Mouse (Mus musculus): ENCODE measurements around the gene Rhod.
"Not testable (repeated sequence)": the region's sequence is repeated elsewhere in the genome, so short reads cannot be mapped to it uniquely, and the experiment has no call there.

The Rhod gene

DNA sequence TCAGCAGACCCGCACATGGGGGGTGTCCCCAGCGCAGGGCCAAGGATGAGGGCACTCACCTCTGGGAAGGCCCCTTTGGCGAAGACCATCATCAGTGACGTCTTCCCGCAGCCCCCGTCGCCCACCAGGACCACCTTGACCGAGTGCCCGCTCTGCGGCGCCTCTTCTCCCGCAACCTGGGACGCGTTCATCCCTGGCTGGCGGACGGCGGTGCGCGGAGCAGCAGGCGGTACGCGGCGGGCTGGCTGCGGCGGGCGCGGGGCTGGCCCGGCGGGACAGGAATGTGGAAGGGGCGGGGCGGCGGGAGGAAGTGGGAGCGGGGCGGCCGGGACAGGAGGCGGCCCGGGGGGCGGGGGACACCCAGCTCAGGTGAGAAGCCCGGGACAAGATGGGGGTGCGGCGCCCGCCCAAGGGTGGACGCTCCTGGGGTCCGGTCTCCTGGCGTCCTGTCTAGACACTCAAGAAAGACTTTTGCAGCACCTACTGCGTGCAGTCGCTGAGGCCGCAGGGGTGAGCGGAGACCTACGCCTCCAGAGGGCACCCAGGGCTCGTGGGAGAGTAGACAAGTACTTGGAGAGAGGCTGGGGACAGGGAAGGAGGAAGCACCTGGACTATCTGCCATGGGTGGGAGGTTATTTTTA lies at the start of gene Rhod:
Gene Rhod, minus strand, starts transcription at position 272 of the 641 bp plus-strand sequence.
- no peak for DNase-seq (ENCODE audit: low read depth, low spot score)

DNA sequence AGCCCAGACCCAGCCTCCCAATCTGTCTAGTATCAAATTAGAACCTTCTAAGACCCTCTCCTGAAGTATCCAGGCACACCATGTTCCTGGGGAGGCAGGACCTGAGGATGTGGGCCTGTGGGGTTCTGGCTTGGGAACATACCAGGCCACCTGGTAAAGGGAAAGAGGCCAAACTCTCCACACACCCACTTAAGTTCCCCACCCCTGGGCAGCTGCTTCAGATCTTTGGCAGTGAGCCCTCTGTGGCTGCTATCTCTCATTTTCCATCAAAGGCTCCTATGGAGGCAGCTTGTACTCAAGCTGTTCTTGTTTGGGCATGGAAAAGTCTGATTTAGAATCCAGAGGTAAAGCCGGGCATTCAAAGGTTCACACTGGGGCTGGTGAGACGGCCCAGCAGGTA lies 48.6 kb upstream of the Rhod start:
- DNase-seq (ENCODE audit: low read depth, low spot score), result no peak

DNA sequence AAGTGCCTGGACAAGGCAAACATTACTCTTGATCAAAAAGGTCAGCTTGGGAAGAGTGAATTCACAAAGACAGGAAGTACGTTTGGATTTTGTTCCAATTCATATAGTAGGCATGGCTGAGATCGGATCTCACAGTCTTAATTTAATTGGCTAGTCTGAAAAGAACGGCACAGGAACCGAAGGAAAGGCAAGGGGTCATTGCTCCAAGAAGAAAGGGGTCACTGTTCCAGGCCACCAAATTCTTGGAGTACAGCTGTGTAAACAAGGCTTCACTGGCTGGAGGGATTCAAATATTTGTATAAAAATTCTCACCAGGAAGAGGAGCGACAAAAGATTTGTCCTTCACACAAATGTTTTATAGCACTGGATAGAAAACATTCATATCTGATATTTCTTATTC lies 45.8 kb upstream of the Rhod start:
- no peak for DNase-seq (ENCODE audit: low read depth, low spot score)

DNA sequence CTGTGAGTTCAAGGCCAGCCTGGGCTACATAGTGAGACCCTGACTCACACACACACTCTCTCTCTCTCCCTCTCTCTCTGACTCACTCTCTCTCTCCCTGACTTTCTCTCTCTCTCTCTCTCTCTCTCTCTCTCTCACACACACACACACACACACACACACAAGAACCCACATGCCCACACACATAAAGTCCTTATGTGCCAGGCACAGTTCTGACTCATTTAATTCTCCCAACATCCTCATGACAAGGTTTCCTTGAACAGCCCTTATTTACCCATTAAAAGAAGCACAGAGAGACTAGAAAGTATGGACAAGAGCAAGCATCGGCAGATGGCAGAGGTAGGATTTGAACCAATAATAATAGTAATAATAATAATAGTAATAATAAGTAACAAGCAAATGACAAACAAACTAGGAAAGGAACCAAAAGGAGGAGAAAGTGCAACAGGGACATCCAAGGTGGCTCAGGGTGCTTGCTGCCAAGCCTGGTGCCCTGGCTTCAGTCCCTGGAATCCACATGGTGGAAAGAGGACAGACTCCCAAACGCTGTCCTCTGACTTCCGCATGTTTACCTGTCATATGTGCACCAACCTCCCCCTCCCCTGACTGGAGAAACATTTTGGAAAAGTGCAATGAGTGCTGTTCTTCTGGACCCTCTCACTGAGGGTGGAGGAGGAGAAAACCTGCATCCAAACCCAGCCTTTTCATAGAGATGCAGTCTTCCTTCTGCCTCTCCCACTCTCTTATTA lies 43.1 kb upstream of the Rhod start:
- DNase-seq (ENCODE audit: low read depth, low spot score), result no peak

DNA sequence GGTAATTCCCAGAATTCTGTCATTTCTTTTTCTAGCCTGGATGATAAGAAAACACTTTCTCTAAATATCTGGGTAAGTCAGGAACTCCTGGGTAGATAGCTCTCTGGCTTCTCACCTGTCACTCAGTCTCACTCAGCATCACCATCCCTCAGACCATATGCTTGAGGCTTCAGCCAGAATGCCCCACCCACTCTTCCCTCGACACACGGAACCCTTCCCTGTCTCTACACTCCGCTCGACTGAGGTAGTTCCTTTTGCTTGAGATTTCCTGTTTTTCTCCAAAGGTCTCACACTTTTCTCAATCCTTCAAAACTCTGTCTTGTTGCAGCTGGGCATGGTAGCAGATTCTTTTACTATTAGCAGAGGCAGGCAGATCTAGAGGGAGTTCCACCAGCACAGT lies 42.1 kb upstream of the Rhod start:
- no peak for DNase-seq (ENCODE audit: low read depth, low spot score)

DNA sequence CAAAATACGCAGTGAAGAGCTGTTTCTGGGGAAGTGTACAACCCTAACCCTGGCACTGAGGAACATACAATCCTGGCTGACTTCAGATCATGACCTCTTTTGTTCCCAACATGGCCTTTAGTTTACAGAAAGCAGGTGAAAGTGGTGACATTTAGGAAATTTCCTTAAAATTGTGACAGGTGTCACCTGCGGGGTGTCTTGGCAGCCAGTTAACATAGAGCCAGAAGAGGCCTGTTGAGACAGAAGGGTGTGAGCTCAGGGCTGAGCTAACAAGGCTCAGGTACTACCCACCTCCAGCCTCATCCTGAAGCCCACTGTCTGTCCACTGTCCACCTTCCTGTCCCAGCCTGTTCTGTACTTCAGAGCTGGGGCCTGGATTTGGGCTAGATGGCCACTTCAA lies 40.8 kb upstream of the Rhod start:
- no peak for DNase-seq (ENCODE audit: low read depth, low spot score)

DNA sequence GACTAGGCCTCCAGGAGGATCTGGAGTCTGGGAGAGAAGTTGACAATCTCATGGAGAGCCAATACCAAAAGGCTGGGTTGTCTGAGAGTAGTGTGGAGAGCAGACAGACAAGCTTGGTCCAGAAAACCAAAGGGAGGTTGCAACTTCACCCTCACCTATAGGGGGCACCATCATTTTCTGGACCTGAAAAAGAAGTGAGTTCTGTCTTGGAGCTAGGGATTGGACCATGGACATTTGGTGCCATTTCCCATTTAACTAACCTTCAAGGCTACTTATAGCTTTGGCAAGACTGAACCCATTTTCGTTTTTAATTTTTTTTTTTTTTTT lies 38.9 kb upstream of the Rhod start:
- DNase-seq (ENCODE audit: low read depth, low spot score), result no peak

DNA sequence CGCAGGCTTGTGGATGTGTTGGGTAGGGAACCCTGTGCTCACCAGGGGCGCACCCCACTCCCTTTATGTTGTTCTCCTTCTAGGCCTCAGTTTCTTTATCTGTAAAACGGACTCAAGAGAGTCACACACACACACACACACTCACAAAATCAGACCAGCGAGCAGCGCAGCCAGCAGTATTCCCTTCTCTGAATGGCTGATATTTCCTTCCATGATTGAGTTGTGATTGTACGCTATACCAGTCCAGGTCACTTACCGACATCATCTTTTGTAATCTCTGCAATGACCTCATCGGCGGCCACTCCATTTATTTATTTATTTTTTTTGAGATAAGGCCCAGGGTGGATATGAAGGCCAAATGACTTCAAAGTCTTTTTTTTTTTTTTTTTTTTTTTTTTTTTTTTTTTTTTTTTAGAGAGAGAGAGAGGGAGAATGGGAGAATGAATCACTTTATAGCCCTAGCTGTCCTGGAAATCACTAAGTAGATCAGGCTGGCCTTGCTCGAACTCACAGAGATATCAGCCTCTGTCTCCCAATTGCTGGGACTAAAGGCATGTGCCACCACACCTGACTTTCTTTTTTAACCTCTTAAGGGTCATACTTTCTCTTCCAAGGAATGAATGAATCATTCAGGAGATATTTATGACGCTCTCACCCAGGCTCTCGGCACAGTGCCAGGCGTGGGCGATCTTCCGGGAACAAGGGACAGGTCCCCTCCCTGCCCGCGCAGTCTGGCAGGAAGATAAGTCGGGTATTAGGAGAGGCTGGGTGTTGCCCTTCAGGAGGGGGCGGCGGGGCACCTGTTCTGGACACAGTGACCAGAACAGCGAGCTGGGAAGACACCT lies 38.3 kb upstream of the Rhod start, which contains the start of gene Syt12:
Gene Syt12, minus strand, starts transcription at position 103 of the 845 bp plus-strand sequence.
- DNase-seq (ENCODE audit: low read depth, low spot score), result no peak

DNA sequence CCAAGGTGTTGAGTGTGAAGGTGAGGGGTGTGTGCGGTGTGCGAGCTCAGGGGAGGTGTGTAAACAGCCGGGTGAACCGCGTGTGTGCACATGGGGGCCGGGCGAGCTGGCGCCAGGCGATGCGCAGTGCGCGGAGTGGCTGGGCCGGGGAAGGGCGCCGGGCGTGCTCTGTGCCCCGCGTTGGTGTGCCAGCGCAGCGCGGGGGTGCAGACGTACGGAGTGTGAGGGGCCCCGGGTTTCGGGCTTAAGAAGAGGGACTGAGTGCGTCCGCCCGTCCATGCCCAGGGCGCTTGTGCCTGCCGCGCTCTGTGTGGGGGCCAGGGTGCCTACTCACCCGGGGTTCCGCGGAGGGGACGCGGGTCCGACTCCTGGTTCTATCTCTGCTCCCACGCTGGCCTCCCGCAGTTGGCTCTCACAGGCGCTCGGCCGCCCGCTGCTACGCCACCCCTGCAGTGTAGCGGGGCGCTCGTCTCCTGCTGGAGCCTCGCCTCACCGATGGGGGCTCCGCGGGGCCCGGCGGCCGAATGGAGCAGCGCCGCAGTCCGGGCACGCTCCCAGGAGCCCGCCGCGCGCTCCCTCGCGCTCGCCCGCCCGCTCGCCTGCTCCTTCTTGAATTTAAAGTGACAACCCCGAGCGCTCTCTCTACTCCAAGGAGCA lies 37.5 kb upstream of the Rhod start:
- DNase-seq (ENCODE audit: low read depth, low spot score), result no peak

DNA sequence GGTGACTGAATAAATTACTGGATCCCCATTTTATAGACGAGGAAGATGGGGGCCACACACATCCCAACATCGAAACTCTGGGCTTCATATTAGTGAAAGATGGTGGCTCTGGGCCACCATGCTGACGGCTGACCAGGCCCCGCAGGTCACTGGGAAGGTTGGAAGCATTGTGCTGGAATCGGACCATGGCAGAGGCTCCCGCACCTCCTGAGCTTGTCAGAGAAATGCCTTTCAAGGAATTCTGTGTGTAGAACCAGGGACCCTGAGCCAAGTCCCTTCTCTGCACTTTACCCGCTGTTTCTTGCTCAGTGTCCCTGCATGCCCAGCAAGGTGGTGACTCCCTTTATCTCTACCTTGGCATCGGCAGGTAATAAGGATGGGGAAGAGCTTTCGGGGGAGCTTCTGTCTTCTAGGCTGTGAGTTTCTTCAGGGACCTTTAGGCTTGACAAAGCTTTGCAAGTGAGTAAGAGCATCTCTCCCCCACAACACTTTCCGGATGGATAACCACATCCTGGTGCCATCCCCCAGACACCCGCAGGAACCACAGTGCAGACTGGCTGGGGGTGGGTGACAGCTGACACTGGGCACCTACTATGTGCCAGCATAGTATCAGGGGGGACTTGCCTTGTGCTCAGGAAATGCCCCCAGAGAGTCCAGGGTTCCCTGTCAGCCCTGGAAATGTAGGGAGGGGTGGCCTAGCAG lies 36.1 kb upstream of the Rhod start:
- no peak for DNase-seq (ENCODE audit: low read depth, low spot score)

DNA sequence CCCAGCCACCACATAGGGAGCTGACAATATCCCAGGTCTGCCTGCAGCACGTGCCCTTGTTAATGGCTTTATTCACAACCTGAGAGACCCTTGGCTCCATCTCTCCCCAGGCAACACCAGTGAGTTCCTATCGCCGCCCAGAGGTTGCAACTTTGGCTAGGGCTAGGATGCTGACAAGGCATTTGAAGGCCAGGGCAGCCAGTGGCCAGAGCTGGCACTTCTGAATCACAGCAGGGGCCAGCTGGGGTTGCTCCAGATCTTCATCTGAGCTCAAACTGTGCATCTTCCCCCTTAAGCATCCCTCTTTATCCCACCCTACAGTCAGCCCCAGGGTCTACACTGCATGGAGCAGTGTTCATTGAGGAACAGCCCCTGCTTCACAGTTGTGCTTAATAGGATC lies 35.5 kb upstream of the Rhod start:
- DNase-seq (ENCODE audit: low read depth, low spot score), result no peak

DNA sequence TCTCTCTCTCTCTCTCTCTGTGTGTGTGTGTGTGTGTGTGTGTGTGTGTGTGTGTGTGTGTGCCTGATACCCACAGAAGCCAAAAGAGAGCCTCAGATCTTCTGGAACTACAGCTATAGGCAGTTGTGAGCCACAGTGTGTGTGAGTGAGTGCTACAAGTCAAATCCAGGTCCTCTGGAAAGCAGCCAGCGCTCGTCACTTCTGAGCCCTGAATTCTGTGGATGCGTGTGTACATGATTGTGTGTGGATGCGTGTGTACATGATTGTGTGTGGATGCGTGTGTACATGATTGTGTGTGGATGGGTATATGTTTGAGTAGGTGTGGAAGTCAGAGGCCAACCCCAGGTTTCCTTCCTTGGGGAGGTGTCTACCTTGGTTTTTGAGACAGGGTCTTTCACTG lies 34.3 kb upstream of the Rhod start:
- no peak for DNase-seq (ENCODE audit: low read depth, low spot score)

DNA sequence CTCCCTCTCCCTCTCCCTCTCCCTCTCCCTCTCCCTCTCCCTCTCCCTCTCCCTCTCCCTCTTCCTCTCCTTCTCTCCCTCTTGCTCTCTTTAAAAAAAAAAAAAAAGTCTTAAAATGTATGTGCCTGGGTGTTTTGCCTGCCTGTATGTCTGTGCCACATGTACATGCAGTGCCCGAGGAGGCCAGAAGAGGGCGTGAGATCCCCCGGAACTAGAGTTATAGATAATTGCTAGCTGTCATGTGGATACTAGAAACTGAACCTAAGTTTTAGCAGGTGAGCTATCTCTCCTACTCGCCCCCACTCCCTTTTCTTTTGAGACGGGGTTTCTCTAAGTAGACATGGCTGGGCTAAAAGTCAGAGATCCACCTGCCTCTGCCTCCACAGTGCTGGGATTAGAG lies 29.1 kb upstream of the Rhod start:
- no peak for DNase-seq (ENCODE audit: low read depth, low spot score)

DNA sequence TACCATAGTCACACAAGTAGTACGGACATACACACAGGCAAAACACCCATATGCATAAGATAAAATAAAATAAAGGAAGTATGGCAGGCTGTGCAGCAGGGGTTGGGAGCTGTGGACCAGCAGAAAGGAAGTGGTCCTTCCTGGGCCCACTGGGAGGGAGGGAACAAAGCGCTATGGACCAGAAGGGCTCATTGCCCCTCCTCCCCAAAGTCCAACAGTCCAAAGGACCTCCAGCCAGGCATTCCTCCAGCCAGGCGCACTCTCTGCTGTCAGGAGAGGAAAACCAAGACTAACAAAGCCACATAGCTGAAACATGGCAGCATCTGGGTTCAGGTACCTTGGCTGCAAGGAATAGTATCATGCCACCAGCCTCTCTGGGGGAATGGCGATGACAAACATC lies 25.4 kb upstream of the Rhod start:
- DNase-seq (ENCODE audit: low read depth, low spot score), result no peak

DNA sequence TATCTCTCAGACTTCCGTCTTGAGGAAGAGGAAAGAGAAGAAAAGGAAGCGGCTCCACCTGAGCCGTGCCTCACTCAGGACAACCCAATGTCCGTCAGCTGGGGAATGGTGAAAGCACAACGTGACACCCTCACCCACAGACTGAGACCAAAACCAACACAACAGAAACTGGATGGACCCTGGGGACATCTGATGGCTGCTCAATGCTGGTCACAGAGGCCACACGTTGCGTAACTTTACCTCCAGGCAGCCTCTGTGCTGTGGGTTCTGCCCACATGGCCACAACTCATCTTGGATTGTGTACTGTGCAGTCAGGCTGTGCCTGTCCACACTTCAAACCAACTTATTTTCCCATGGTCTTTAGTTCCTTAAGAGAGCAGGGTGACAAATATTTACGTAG lies 22.7 kb upstream of the Rhod start:
- no peak for DNase-seq (ENCODE audit: low read depth, low spot score)

DNA sequence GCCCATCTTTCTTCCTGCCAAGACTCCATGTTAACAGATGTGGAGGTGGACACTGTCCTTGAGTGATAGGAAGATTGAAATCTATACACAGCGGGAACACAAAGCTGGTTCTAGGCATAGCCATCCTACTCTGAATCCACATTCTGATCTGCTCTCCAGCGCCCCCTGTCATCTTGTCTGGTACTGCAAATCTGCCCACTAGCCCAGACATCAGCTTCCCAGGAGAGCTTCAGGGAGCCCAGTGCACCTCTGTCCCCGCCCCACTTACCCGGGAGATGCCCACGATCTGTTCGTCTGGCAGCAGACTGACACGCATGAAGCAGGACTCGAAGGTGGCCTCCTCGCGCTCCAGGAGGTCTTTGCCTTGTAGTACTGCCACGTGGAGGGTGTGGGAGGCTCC lies 17.0 kb upstream of the Rhod start:
- DNase-seq (ENCODE audit: low read depth, low spot score), result no peak

DNA sequence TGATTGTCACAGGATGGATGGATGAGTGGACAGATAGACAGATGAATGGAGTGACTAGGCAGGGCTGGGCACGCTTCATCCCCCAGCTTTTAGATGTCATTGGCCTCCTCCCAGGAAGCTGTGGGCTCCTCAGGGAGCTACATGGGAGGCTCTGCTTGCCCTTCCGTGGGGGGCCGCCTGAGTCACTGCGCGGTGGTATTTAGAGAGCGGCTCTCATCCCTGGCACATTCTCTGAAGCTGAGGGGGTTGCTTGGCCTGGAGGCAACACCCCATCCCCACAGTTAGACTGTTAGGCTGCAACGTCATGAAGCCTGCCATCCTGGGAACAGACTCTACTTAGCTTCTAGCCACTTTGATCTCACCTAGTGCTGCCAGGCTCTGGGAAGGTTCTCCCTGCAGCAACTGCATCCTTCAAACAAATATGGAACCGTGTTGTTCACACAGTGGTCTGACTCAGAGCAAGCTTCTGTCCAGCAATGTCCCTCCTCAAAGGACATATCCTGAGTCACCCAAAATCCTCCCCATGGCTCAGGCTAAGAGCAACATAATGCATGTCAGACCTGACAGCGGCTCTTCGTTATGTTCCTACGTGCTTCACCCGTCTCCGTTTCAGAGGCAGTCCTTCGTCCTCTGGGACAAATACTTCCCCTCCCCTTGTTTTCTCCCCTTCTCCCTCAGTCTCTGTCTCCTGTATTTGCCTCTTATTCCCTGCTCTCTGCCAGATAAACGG lies 16.0 kb upstream of the Rhod start:
- DNase-seq (ENCODE audit: low read depth, low spot score), result no peak

DNA sequence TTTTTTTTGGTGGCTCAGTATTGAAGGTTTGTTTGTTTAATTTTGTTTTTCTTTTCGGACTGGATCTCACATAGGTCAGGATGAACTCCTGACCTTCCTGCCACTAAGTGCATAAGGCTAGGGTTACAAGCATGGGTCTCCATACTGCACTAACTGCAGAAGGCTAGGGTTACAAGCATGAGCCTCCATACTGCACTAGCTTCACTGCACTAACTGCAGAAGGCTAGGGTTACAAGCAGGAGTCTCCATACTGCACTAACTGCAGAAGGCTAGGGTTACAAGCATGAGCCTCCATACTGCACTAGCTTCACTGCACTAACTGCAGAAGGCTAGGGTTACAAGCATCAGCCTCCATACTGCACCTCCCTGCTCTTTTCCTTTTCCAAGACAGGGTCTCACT lies 14.8 kb upstream of the Rhod start:
- not testable (repeated sequence) for DNase-seq (ENCODE audit: low read depth, low spot score)

DNA sequence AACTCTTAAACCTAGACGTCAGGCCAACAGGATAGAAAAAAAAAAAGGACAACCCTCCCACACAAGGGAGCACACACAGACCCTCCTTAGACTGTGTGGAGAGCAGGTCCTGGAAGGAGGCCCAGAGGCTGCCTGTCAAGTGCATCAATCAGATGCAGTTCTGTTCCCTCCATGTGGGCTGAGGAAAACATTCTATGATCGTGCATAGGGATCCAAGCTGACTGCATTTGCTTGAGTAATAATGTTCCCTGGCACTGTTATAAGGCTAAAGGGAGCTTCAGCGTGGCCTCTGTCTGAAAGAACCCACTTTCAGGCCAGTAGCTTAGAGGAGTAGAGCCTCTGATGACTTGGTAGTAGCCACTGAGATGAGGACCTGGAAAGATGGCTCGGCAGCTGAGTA lies 13.3 kb upstream of the Rhod start:
- no peak for DNase-seq (ENCODE audit: low read depth, low spot score)

DNA sequence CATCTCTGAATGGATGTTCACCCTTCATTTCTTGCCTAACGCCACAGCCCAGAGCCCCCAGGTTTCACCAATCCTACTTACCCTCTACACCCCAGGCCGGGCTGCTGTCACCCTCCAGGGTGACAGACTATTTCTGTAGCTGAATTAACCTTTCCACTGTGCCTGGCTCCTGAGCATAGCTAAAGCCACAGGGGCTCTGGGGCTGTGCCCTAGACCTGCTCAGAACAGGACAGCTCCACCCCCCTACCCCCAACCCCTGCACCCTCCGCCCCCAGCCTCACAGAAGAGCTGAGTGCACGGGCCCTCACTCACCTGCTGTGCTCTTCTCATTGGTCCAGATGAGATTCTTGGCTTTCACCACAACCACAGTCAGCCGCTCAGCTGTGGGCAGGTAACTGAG lies 12.7 kb upstream of the Rhod start:
- no peak for DNase-seq (ENCODE audit: low read depth, low spot score)

DNA sequence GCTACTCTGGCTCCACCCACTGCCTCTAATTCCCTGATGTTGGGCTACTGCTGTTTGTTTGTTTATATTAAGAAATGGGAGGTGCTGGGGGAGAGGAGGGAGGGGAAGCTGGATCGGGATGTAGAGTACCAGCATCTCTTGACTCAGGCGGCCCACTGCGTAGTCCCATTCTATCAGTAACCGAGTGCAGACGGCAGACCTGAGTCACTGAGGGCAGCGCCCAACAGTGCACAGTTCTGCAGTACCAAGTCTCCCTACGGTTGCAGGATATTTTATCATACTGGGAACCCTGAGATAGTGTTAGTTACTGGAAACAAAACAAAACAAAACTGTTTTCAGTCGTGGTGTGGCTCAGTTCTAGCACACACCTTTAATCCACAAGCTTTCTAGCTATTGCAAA lies 11.9 kb upstream of the Rhod start:
- DNase-seq (ENCODE audit: low read depth, low spot score), result no peak
